ENCODE assay signal across 13 mouse cellular contexts in genomic region chr11:119526068-119526966, GRCm38 (mm10).
"Had no signal": no experiment of that assay in that cellular context is flagged by ENCODE, and none has a peak within 500 bp of the region (broad histone marks: within the 10 kb centered on the region; RNA-seq: fewer than 3 reads in every experiment).

No protein-coding gene starts in this region.

- DNase-seq: kidney, adult 2 months; kidney, postnatal 10 days; kidney, postnatal 36 days; liver; liver, postnatal 0 days; lung, postnatal 10 days; lung, postnatal 36 days; right cerebral cortex, adult 18-20 months; right cerebral cortex, postnatal 14 days; right cerebral cortex, postnatal 4 days; thymus, postnatal 36 days had no signal

- ATAC-seq: intestine, postnatal 0 days; liver, postnatal 0 days; midbrain, embryonic 15.5 days had no signal
